Mouse (Mus musculus) embryo, embryonic 9.5 days (tissue): Measurements from ENCODE around the gene Rnf31.

Source experiments
- DNase-seq: peaks from one replicate; pipeline ENCODE4 v3.0.0-alpha.2; 2017; ENCODE audit errors: extremely low spot score

The Rnf31 gene

DNA sequence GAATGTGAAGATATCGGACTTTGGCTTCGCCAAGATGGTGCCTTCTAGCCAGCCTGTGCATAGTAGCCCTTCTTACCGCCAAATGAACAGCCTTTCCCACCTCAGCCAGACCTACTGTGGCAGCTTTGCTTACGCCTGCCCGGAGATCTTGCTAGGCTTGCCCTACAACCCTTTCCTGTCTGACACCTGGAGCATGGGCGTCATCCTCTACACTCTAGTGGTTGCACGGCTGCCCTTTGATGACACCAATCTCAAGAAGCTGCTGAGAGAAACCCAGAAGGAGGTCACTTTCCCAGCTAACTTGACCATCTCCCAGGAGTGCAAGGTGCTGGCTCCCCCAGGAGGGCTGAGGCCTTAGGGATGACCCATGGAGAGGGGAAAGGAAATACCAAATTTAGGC, 60.0 kb downstream of the Rnf31 start:
- no peak for DNase-seq
